Mouse (Mus musculus) limb, embryonic 15.5 days (tissue): ENCODE data around the gene Sdc4. TPM values are rescaled to one million over a fixed set of nuclear protein-coding genes. Genes with fewer than 3 reads are reported as not detected.

Experiments used
- ATAC-seq: fragments of 200-750 bp; cut with Nextera tagmentation; 2 replicates; pipeline ENCODE4 v1.8.0; 2017; ENCODE audit warnings: low read depth, moderate TSS enrichment; ENCODE audit not compliant: insufficient number of reproducible peaks, low FRiP score, low TSS enrichment
- H3K27ac ChIP-seq: fragments of 300-500 bp; sonication (generic); 2 replicates; pipeline ENCODE4 v1.5.1; 2015; ENCODE audit warnings: moderate library complexity, mild to moderate bottlenecking, inconsistent platforms
- H3K27me3 ChIP-seq: fragments of 300-500 bp; sonication (generic); 2 replicates; pipeline ENCODE4 v1.6.1; 2015; ENCODE audit warnings: inconsistent platforms
- H3K36me3 ChIP-seq: fragments of 300-500 bp; sonication (generic); 2 replicates; pipeline ENCODE4 v1.6.1; 2015; ENCODE audit warnings: inconsistent platforms
- H3K4me1 ChIP-seq: fragments of 300-500 bp; sonication (generic); 2 replicates; pipeline ENCODE4 v1.6.1; 2015; ENCODE audit warnings: inconsistent platforms
- H3K4me2 ChIP-seq: fragments of 300-500 bp; sonication (generic); 2 replicates; pipeline ENCODE4 v1.6.1; 2015; ENCODE audit warnings: mild to moderate bottlenecking, inconsistent platforms
- H3K4me3 ChIP-seq: fragments of 300-500 bp; sonication (generic); 2 replicates; pipeline ENCODE4 v1.5.1; 2015; ENCODE audit warnings: mild to moderate bottlenecking, inconsistent platforms
- H3K9ac ChIP-seq: fragments of 300-500 bp; sonication (generic); 2 replicates; pipeline ENCODE4 v1.6.1; 2015; ENCODE audit warnings: inconsistent platforms
- H3K9me3 ChIP-seq: fragments of 300-500 bp; sonication (generic); 2 replicates; pipeline ENCODE4 v1.6.1; 2016; ENCODE audit warnings: inconsistent platforms
- WGBS: fragments of 180-500 bp; shearing (Covaris S2); methylation state at CpG from one replicate; pipeline ENCODE4 v1.1.7; 2015; 5-methylcytosine and 5-hydroxymethylcytosine counted together
- polyA plus RNA-seq: library from polyadenylated mRNA; unstranded; fragments of >200 nt; fragmentation: Nextera tagmentation; extraction: Ambion mirVana; gene quantifications from 2 replicates; pipeline ENCODE4 v1.2.1, GENCODE M21; 2015

Sdc4 gene
- polyA plus RNA-seq = 107 and 110 TPM in 2 replicates

DNA sequence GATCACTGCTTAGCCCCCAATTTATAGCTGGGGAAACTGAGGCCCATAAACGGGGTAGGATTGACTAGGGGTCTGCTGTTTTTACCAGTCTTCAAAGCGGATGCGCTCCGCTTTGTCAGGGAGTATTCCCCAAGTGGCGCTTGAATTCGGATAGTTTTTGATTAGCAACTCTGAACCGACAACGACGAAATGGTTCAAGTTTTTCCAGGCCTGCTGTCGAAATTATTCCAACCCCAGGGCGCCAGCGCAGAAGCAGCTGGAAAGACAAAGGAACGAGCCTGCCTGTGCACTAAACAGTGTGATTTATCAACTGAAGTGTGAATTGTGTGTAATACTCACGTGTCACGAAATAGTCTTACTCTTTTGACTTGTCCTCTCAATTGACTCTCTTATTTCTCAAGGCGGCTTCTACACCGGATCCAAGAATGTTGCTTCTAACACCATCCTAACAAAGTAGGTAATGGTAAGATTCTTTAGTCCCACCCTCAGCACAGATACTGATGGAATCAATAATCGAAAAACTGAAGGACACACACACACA lies at the start of gene Sdc4:
Gene Sdc4, minus strand, starts transcription at position 428 of the 541 bp plus-strand sequence.
- Histone ChIP-seq H3K4me2 (peak within 1 kb of the TSS; percentile 88), H3K36me3 (no peaks in the 10 kb centered on the region), H3K27me3 (no peaks in the 10 kb centered on the region), H3K27ac (peak within 1 kb of the TSS; percentile 90), H3K4me3 (peak within 1 kb of the TSS; percentile 69), H3K4me1 (peaks cover 46% of the 10 kb centered on the region), H3K9ac (peak within 1 kb of the TSS; percentile 76), H3K9me3 (no peaks in the 10 kb centered on the region)
- ATAC-seq = no peak
- 9% methylated on average over 18 of the region's 18 CpGs for WGBS

DNA sequence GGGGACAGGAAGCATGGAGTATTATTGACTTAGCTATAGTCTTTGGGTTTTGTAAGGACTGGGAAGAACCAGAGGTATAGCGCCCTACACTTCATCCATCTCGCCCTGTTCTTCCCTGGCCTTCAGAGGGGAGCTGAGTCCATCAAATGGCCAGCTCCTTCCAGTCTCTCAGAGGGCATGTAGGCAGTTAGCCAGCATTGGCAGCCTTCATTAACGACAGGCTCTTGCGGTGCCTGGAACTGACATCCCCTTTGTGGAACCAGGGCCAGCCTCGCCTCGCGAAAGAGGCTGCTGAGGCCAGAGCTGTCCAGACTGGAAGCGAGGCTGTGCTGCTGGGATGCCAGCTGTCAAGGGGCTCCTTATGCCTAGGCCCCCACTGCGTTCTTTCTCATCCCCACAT lies 44.1 kb upstream of the Sdc4 start:
- ATAC-seq = no peak
- peaks cover 17% of the 10 kb centered on the region for H3K4me1 ChIP-seq
- H3K27me3 ChIP-seq = peaks cover 36% of the 10 kb centered on the region
- H3K9me3 ChIP-seq = no peaks in the 10 kb centered on the region
- H3K4me3 ChIP-seq = no peak overlapping the region
- 0 out of 2 replicates have a peak, but pooled peaks cover 8% of the 10 kb centered on the region for H3K36me3 ChIP-seq
- 60% methylated on average over 9 of the region's 9 CpGs for WGBS
- H3K4me2 ChIP-seq = no peak overlapping the region
- no peak overlapping the region for H3K9ac ChIP-seq
- H3K27ac ChIP-seq = no peak overlapping the region

DNA sequence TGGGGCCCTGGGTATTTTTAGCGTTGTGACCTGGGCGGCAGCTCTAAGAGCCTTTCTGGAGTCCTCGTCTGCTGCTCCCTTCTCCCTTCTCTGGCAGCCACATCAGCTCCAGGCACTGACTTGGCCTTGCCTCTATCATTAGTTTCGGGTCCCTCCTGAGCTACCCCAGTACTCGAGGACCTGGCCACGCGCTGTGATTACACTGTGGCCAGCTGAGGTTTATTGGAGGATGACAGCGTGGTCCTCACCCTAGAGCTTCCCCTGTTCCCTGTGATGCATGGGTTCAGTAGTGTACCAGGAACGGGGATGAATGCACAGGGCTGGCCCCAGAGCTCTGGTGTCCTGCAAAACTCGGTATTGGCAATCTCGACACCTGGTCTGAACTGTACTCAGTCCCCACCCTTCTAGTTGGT lies 43.4 kb upstream of the Sdc4 start:
- 11% methylated on average over 11 of the region's 11 CpGs for WGBS
- Histone ChIP-seq H3K36me3 (0 out of 2 replicates have a peak, but pooled peaks cover 8% of the 10 kb centered on the region), H3K4me1 (peaks cover 17% of the 10 kb centered on the region), H3K27ac (no peak overlapping the region), H3K9me3 (no peaks in the 10 kb centered on the region), H3K9ac (peak overlapping the region; percentile 62), H3K4me2 (peak overlapping the region; percentile 100), H3K27me3 (peaks cover 36% of the 10 kb centered on the region), H3K4me3 (peak overlapping the region; percentile 67)
- ATAC-seq = no peak

DNA sequence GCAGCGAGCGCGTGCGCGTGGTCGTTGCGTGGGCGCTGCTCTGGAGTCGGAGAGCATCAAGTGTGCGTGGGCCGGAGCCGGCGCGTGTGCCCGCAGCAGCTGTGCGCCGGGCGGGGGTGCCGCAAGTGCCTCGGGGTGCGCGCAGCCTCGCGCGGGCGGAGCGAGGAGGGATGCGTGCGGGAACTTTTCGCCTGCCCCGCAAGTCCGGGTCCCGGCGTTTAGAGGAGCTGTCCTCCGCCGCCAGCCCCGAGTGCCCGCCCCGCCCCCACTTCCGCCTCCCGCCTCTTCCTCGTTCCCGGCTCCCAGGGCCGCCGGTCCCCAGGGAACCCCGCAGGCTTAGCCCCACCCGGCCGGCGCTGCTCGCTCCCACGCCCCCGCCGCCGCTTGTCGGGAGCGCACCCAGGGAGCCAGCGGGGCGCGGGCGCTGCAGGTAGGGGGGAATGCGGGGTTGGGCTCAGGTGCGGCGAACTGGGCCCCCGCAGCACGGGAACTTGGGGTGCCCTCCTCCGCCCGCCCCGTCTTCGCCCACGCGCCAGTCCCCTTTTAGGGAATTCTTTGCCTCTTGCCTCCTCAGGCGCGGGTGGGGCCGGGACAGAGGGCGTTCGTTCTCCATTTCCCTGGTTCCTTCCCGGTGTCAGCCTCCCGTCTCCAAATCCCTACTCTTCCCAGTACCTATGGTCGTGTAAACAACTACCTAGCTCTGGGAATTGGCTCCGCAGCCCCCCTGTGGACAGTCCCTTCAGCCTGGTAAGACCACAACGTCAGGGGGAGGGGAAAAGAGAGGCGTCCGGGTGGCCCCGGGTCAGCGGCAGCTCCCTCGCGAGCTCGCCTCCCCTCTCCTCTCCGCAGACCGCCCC lies 42.8 kb upstream of the Sdc4 start:
- Histone ChIP-seq H3K27me3 (peaks cover 36% of the 10 kb centered on the region), H3K4me3 (peak overlapping the region; percentile 67), H3K4me1 (peaks cover 17% of the 10 kb centered on the region), H3K27ac (no peak overlapping the region), H3K4me2 (peak overlapping the region; percentile 100), H3K36me3 (0 out of 2 replicates have a peak, but pooled peaks cover 8% of the 10 kb centered on the region), H3K9me3 (no peaks in the 10 kb centered on the region), H3K9ac (peak overlapping the region; percentile 62)
- ATAC-seq = no peak
- WGBS = under 1% methylated on average over 86 of the region's 90 CpGs

DNA sequence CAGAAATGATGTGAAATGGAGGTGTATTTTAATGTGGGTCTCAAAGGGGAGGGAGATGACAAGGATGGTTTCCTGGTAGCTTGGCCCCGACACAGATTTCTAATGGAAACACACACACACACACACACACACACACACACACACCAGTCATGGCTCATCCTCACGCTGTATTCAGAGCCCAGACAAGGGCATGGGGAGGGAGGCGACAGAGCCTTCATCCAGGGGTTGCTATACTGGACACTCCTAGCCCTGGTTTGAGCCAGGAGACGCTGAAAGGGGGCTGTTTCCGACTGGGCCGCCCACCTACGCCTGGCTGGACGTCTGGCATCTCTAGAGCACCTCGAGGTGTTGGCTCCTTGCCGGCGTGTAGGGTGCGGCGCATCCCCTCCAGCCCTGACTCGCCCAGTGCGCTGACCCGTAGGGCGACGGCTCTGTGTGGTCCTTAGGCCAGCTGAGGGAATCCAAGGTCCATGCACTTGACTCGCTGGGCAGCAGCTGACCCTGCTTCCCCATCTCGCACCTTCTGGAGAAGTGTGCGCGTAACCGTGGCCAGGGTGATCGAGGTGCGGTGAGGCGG lies 42.1 kb upstream of the Sdc4 start, which contains the start of gene Dbndd2:
Gene Dbndd2, plus strand, starts transcription at position 426 of the 577 bp plus-strand sequence.
- 4% methylated on average over 26 of the region's 26 CpGs for WGBS
- no peak for ATAC-seq

DNA sequence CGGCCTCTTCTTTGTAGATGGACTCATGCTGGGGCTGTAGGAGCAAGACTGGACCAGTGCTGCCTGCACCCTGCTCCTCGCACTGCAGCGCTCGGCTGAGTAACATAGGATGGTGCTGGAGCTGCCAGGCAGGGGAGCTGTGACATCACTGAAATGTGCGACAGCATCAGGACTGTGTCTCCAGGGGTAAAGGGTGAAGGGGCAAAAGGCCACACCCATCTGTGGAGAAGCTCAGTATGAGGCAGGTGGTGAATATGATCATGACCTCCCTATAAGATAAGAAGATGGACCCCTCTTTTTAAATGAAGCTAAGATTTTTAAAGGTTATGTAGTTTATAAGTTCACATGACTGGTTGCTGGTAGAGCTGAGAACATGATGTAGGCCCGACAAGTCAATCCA lies 29.9 kb upstream of the Sdc4 start, which contains the start of gene Trp53tg5:
Gene Trp53tg5, minus strand, starts transcription at position 101 of the 400 bp plus-strand sequence.
- H3K4me1 ChIP-seq = no peaks in the 10 kb centered on the region
- 84% methylated on average over 6 of the region's 6 CpGs for WGBS
- no peaks in the 10 kb centered on the region for H3K9me3 ChIP-seq
- no peak within 1 kb of the TSS for H3K27ac ChIP-seq
- no peak within 1 kb of the TSS for H3K4me2 ChIP-seq
- H3K9ac ChIP-seq = no peak within 1 kb of the TSS
- peaks cover 14% of the 10 kb centered on the region for H3K36me3 ChIP-seq
- no peaks in the 10 kb centered on the region for H3K27me3 ChIP-seq
- ATAC-seq = no peak
- H3K4me3 ChIP-seq = no peak within 1 kb of the TSS

More for the DNA sequence above, 42.1 kb upstream of the Sdc4 start, which contains the start of gene Dbndd2:
- Histone ChIP-seq H3K4me1 (peaks cover 17% of the 10 kb centered on the region), H3K27ac (no peak within 1 kb of the TSS), H3K9ac (peak within 1 kb of the TSS; percentile 62), H3K4me2 (peak within 1 kb of the TSS; percentile 100), H3K4me3 (peak within 1 kb of the TSS; percentile 67), H3K9me3 (no peaks in the 10 kb centered on the region), H3K36me3 (0 out of 2 replicates have a peak, but pooled peaks cover 8% of the 10 kb centered on the region), H3K27me3 (peaks cover 36% of the 10 kb centered on the region)

DNA sequence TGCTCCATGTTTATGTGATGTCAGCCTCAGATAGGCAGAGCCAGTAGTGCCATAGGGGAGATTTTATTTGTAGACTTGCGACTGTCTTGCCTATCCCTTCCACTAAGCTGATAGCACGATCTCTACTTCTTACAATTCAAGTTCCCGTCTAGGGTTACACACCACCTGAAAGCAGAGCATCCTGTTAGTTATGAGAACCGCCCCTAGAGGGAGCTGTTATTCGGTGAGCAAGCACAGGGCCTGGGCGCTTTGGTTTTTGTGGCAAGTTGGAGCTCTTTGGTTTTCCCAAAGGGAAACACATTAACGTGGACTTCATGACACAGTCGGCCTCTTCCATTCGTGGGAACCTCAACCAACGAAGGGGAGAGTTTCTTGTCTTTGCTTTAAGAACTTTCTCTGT lies 26.6 kb upstream of the Sdc4 start:
- Histone ChIP-seq H3K4me3 (no peak overlapping the region), H3K9me3 (no peaks in the 10 kb centered on the region), H3K27me3 (no peaks in the 10 kb centered on the region), H3K4me1 (no peaks in the 10 kb centered on the region), H3K36me3 (peaks cover 36% of the 10 kb centered on the region), H3K27ac (no peak overlapping the region), H3K4me2 (no peak overlapping the region), H3K9ac (no peak overlapping the region)
- 27% methylated on average over 10 of the region's 10 CpGs for WGBS
- ATAC-seq = no peak

DNA sequence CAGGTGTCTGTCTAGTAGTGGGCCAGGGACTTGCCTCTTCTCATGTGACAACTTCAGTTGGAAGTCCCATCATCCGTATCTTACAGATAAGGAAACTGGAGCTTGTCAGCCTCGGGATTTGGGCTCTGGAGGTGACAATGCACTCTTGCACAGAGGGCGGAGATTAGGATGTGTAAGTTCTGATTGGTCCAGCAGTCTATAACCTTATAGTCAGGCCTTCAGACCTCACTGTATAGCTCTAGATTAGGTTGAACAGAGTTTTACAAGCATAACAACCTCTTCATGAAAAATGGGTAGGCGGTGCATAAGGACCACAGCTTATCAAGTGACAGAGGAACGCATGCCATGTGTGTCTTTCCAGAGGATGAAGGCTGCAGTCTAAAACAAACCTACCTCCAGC lies 23.1 kb upstream of the Sdc4 start:
- no peak overlapping the region for H3K4me3 ChIP-seq
- WGBS = 76% methylated on average over 5 of the region's 5 CpGs
- H3K4me2 ChIP-seq = no peak overlapping the region
- no peak overlapping the region for H3K27ac ChIP-seq
- H3K9ac ChIP-seq = no peak overlapping the region
- H3K9me3 ChIP-seq = no peaks in the 10 kb centered on the region
- H3K27me3 ChIP-seq = no peaks in the 10 kb centered on the region
- no peak for ATAC-seq
- peaks cover 48% of the 10 kb centered on the region for H3K36me3 ChIP-seq
- H3K4me1 ChIP-seq = peaks cover 8% of the 10 kb centered on the region

DNA sequence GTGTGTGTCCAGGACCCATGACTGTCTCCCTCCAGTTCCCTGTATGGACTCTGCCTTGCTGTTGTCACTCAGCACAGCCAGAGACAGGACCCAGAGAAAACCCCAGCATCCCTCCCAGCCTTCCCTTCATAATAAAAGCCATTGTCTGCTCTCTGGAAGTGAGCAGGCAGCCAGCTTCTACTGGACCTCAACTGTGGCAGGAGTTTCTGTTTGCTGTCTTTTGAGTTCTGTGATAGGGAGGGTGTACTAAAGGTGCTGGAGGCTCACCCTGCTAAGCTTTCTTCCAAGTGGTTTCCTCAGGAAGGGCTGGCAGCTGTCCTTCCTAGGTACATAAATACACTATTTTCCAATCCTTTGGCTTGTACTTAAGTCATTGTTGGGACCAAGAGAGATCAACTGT lies 21.5 kb upstream of the Sdc4 start:
- no peak overlapping the region for H3K9ac ChIP-seq
- H3K36me3 ChIP-seq = peaks cover 48% of the 10 kb centered on the region
- ATAC-seq = no peak
- no peaks in the 10 kb centered on the region for H3K27me3 ChIP-seq
- no peaks in the 10 kb centered on the region for H3K9me3 ChIP-seq
- H3K4me1 ChIP-seq = peaks cover 11% of the 10 kb centered on the region
- no peak overlapping the region for H3K27ac ChIP-seq
- no peak overlapping the region for H3K4me2 ChIP-seq
- H3K4me3 ChIP-seq = no peak overlapping the region

DNA sequence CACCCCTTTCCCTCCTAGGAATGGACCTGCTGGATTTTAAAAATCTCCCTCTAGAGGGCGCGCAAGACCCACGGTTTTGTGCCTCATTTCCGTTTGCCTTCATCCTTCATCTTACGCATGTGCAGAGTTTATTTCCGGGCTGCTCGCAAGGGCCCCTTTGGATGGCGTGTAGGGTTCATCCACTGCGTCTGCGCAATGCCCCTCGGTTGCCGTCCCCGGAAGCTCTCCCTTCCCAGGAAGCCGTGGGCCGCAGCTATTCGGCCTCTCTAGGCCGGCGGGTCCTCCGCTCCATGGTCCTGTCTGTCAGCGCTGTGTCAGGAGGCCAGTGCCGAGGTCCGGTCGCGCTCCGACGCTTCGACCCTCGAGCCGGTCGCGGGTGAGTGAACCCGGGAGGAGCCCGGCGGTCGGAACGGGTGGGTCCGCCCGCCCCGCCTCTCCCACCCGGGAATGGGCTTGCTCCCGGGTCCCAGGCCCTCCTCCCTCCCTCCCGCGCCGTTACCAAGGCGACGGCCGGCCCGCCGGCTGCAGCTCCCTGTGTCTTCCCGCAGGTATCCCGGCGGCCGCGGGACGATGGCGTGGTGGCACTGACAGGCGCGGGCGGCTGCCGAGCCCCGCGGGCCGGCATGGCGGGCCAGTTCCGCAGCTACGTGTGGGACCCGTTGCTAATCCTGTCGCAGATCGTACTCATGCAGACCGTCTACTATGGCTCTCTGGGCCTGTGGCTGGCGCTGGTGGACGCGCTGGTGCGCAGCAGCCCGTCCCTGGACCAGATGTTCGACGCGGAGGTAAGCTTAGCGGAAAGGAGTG lies 17.3 kb upstream of the Sdc4 start, which contains the start of gene Gm20458:
Gene Gm20458, plus strand, starts transcription at position 223 of the 807 bp plus-strand sequence.
- H3K9ac ChIP-seq = peak within 1 kb of the TSS; percentile 83
- H3K9me3 ChIP-seq = no peaks in the 10 kb centered on the region
- ATAC-seq = peak; percentile 96
- H3K27me3 ChIP-seq = no peaks in the 10 kb centered on the region
- peaks cover 20% of the 10 kb centered on the region for H3K4me1 ChIP-seq
- H3K27ac ChIP-seq = peak within 1 kb of the TSS; percentile 89
- peaks cover 25% of the 10 kb centered on the region for H3K36me3 ChIP-seq
- peak within 1 kb of the TSS; percentile 98 for H3K4me3 ChIP-seq
- H3K4me2 ChIP-seq = peak within 1 kb of the TSS; percentile 72
- under 1% methylated on average over 54 of the region's 79 CpGs for WGBS

DNA sequence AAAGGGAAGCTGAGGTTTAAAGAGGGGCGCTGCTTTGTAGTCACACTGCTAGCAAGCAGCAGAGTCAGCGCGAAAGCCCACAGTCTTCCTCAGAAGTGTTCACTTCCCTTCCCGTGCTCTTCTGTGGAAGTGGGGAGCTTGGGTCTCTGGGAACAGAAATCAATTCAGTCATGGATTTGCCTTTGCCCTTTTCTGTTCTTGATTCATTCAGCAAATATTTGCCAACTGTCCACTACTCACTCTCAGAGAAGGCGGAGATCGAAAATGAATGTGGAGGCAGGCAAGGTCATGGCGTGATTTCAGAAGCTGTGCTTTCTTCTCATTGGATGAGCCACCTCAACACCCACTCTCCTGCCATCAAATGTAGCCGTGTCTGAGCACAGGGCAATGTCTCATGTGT lies 14.8 kb upstream of the Sdc4 start:
- no peaks in the 10 kb centered on the region for H3K27me3 ChIP-seq
- H3K9me3 ChIP-seq = no peaks in the 10 kb centered on the region
- WGBS = 85% methylated on average over 8 of the region's 8 CpGs
- H3K4me1 ChIP-seq = peaks cover 35% of the 10 kb centered on the region
- H3K27ac ChIP-seq = no peak overlapping the region
- H3K4me2 ChIP-seq = no peak overlapping the region
- no peak overlapping the region for H3K4me3 ChIP-seq
- peaks cover 5% of the 10 kb centered on the region; the same call in 1 of the 2 replicates for H3K36me3 ChIP-seq
- no peak for ATAC-seq
- no peak overlapping the region for H3K9ac ChIP-seq
